Mouse (Mus musculus): Measurements from ENCODE around the gene Sfswap.
"Not testable (repeated sequence)": the region's sequence is repeated elsewhere in the genome, so short reads cannot be mapped to it uniquely, and the experiment has no call there.

DNA sequence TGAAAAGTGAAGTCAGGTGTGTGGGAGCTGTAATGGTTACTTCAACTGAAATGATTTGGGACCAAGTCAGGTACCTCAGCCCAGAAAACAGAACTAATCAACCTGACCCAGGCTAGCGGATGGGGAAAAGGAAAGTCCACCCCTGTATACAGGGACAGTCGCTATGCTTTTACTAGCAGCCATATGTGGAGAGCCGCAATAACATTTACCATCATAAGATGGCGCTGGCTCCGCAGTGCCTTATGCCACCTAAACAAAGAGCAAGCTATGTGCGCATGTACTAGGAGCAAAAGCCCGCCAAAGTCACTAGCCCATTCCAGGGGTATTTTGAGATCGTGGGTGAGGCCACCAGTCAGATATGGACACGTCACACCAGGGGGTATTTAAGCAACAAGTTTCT, 119.6 kb downstream of the Sfswap start:
- peak in 1 of 3 experiments; percentile 26; a peak in 3 of 6 replicates for TF ChIP-seq CTCF (IDR thresholded peaks at IDR 0.05 in 2 of 3, conservative IDR thresholded peaks at IDR 0.05 in 1 of 3; ENCODE audit: control insufficient read depth in 1 of 3, insufficient read depth in 1 of 3, low read depth in 2 of 3, low read length in 3 of 3, poor library complexity in 1 of 3, severe bottlenecking in 1 of 3)
- not testable (repeated sequence) for TF ChIP-seq GATA1, MYB, ZKSCAN1, TCF12, HCFC1, GABPA (IDR thresholded peaks at IDR 0.05; ENCODE audit: low read depth, low read length)
